Mouse (Mus musculus) testis, adult 2 months (tissue): Measurements from ENCODE around the gene Ugt1a6b. TPM values are rescaled to one million over a fixed set of nuclear protein-coding genes. Genes with fewer than 3 reads are reported as not detected.

Experiments
- H3K27ac ChIP-seq: fragments of 200-500 bp; 2 replicates; pipeline ENCODE4 v1.5.1; 2012; ENCODE audit warnings: low read depth, low read length; ENCODE audit not compliant: control insufficient read depth, insufficient read depth
- H3K27me3 ChIP-seq: fragments of 200-500 bp; 2 replicates; pipeline ENCODE4 v1.6.1; 2012; ENCODE audit warnings: mild to moderate bottlenecking, low read length, moderate library complexity; ENCODE audit not compliant: control insufficient read depth, insufficient read depth
- H3K36me3 ChIP-seq: fragments of 200-500 bp; 2 replicates; pipeline ENCODE4 v1.6.1; 2012; ENCODE audit warnings: mild to moderate bottlenecking, low read length; ENCODE audit not compliant: control insufficient read depth, insufficient read depth
- H3K4me1 ChIP-seq: fragments of 200-500 bp; 2 replicates; pipeline ENCODE4 v1.6.1; 2012; ENCODE audit warnings: low read length; ENCODE audit not compliant: control insufficient read depth, insufficient read depth
- H3K4me3 ChIP-seq: fragments of 200-500 bp; 2 replicates; pipeline ENCODE4 v1.5.1; 2012; ENCODE audit warnings: low read depth, mild to moderate bottlenecking, low read length, moderate library complexity, mixed read lengths; ENCODE audit not compliant: control insufficient read depth
- CTCF ChIP-seq: fragments of 200-500 bp; IDR thresholded peaks from 2 replicates; pipeline ENCODE4 v1.5.1; 2012; ENCODE audit warnings: low read depth, mild to moderate bottlenecking, inconsistent platforms, low read length, moderate library complexity; ENCODE audit not compliant: control insufficient read depth, insufficient read depth, insufficient replicate concordance
- POLR2A ChIP-seq: fragments of 200-500 bp; IDR thresholded peaks from 2 replicates; pipeline ENCODE4 v1.6.1; 2012; ENCODE audit warnings: low read depth, mild to moderate bottlenecking, inconsistent platforms, low read length, moderate library complexity; ENCODE audit not compliant: control insufficient read depth
- polyA plus RNA-seq: library from polyadenylated mRNA; depleted of rRNA; stranded (reverse); fragments of >200 nt; gene quantifications from 2 replicates; pipeline ENCODE4 v1.2.3, GENCODE M21; 2012

Gene Ugt1a6b
- polyA plus RNA-seq, 1 experiment, result 7.4 TPM

- H3K4me3 ChIP-seq, result no peak overlapping the region
- no peak for TF ChIP-seq CTCF
- no peak for TF ChIP-seq POLR2A
- H3K36me3 ChIP-seq, result no peaks in the 10 kb centered on the region
- H3K27me3 ChIP-seq, result no peaks in the 10 kb centered on the region
- no peak overlapping the region for H3K27ac ChIP-seq
- H3K4me1 ChIP-seq, result no peaks in the 10 kb centered on the region
Observed at GRCm38 (mm10) chr1:88253106-88253505, 150.1 kb downstream of the Ugt1a6b start.

- Histone ChIP-seq H3K36me3 (no peaks in the 10 kb centered on the region), H3K4me1 (no peaks in the 10 kb centered on the region), H3K27me3 (no peaks in the 10 kb centered on the region), H3K27ac (no peak overlapping the region), H3K4me3 (no peak overlapping the region)
- TF ChIP-seq CTCF (no peak), POLR2A (no peak)
Observed at GRCm38 (mm10) chr1:88253540-88253939, 150.5 kb downstream of the Ugt1a6b start.

- no peaks in the 10 kb centered on the region for H3K36me3 ChIP-seq
- no peaks in the 10 kb centered on the region for H3K27me3 ChIP-seq
- no peak overlapping the region for H3K27ac ChIP-seq
- H3K4me3 ChIP-seq, result no peak overlapping the region
- no peaks in the 10 kb centered on the region; the same call in 1 of the 2 replicates for H3K4me1 ChIP-seq
- TF ChIP-seq CTCF, result no peak
- no peak for TF ChIP-seq POLR2A
Observed at GRCm38 (mm10) chr1:88254793-88255465, 151.9 kb downstream of the Ugt1a6b start.

GRCm38 (mm10) chr1:88255466-88255857, 152.4 kb downstream of the Ugt1a6b start:
- Histone ChIP-seq H3K4me1 (no peaks in the 10 kb centered on the region; the same call in 1 of the 2 replicates), H3K36me3 (no peaks in the 10 kb centered on the region), H3K27ac (no peak overlapping the region), H3K27me3 (no peaks in the 10 kb centered on the region), H3K4me3 (no peak overlapping the region)
- TF ChIP-seq POLR2A (no peak), CTCF (no peak)

GRCm38 (mm10) chr1:88255989-88256754, 153.1 kb downstream of the Ugt1a6b start:
- Histone ChIP-seq H3K36me3 (peaks cover 1% of the 10 kb centered on the region; the same call in 1 of the 2 replicates), H3K4me1 (no peaks in the 10 kb centered on the region; the same call in 1 of the 2 replicates), H3K27me3 (no peaks in the 10 kb centered on the region), H3K4me3 (no peak overlapping the region), H3K27ac (no peak overlapping the region)
- no peak for TF ChIP-seq CTCF
- TF ChIP-seq POLR2A, result no peak

- TF ChIP-seq CTCF, result no peak
- no peak for TF ChIP-seq POLR2A
- H3K36me3 ChIP-seq, result peaks cover 1% of the 10 kb centered on the region; the same call in 1 of the 2 replicates
Observed at GRCm38 (mm10) chr1:88256886-88257663, 154.0 kb downstream of the Ugt1a6b start.

DNA sequence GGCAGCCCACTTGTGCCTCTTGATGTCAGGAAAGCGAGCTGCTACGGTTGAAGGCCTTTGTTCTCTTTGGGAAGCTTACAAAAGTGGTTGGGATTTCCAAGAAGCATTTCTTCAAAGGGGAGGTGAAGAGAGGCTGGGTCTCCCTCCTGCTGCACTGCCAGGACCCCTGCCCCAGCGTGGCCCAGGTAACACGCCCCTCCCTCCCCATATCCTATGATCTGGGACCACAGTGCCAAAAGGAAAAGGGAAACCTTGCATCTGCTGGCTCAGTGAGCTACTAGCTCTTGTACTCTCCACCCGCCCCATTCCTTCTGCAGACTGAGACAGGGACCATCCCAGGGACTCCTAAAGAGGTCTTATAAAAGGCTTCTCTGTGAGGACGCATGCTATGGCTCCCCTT, 154.6 kb downstream of the Ugt1a6b start:
- no peak overlapping the region for H3K27ac ChIP-seq
- TF ChIP-seq CTCF (no peak), POLR2A (no peak)
- H3K27me3 ChIP-seq, result no peaks in the 10 kb centered on the region
- H3K4me1 ChIP-seq, result no peaks in the 10 kb centered on the region; the same call in 1 of the 2 replicates
- peaks cover 1% of the 10 kb centered on the region; the same call in 1 of the 2 replicates for H3K36me3 ChIP-seq
- H3K4me3 ChIP-seq, result no peak overlapping the region

More at GRCm38 (mm10) chr1:88256886-88257663, 154.0 kb downstream of the Ugt1a6b start:
- H3K27ac ChIP-seq, result no peak overlapping the region
- H3K4me3 ChIP-seq, result no peak overlapping the region
- H3K27me3 ChIP-seq, result no peaks in the 10 kb centered on the region
- H3K4me1 ChIP-seq, result no peaks in the 10 kb centered on the region; the same call in 1 of the 2 replicates
